Mouse (Mus musculus): ENCODE data around the gene Nell2.

Gene Nell2

GRCm38 (mm10) chr15:95428003-95428663 lies 100.2 kb downstream of the Nell2 start:
- Histone ChIP-seq H3K27me3 (ENCODE audit: control insufficient read depth, insufficient read depth, low read length, poor library complexity, severe bottlenecking) (no peaks in the 10 kb centered on the region), H3K36me3 (ENCODE audit: control insufficient read depth, insufficient read depth, low read length, poor library complexity, severe bottlenecking) (no peaks in the 10 kb centered on the region)
- DNase-seq (ENCODE audit: low read depth, low spot score): no peak

- H3K27me3 ChIP-seq (ENCODE audit: control insufficient read depth, insufficient read depth, low read length, poor library complexity, severe bottlenecking): no peaks in the 10 kb centered on the region
- DNase-seq (ENCODE audit: low read depth, low spot score): no peak
- H3K36me3 ChIP-seq (ENCODE audit: control insufficient read depth, insufficient read depth, low read length, poor library complexity, severe bottlenecking): no peaks in the 10 kb centered on the region
Observed at GRCm38 (mm10) chr15:95425085-95425484, 103.3 kb downstream of the Nell2 start.

GRCm38 (mm10) chr15:95422226-95422950 lies 106.0 kb downstream of the Nell2 start:
- no peak for DNase-seq (ENCODE audit: low read depth, low spot score)
- no peaks in the 10 kb centered on the region for H3K27me3 ChIP-seq (ENCODE audit: control insufficient read depth, insufficient read depth, low read length, poor library complexity, severe bottlenecking)
- H3K36me3 ChIP-seq (ENCODE audit: control insufficient read depth, insufficient read depth, low read length, poor library complexity, severe bottlenecking): no peaks in the 10 kb centered on the region

GRCm38 (mm10) chr15:95418641-95419040 lies 109.7 kb downstream of the Nell2 start:
- no peaks in the 10 kb centered on the region for H3K36me3 ChIP-seq (ENCODE audit: control insufficient read depth, insufficient read depth, low read length, poor library complexity, severe bottlenecking)
- no peak for DNase-seq (ENCODE audit: low read depth, low spot score)
- no peaks in the 10 kb centered on the region for H3K27me3 ChIP-seq (ENCODE audit: control insufficient read depth, insufficient read depth, low read length, poor library complexity, severe bottlenecking)

GRCm38 (mm10) chr15:95411949-95412741 lies 116.2 kb downstream of the Nell2 start:
- DNase-seq (ENCODE audit: low read depth, low spot score): no peak
- Histone ChIP-seq H3K27me3 (ENCODE audit: control insufficient read depth, insufficient read depth, low read length, poor library complexity, severe bottlenecking) (no peaks in the 10 kb centered on the region), H3K36me3 (ENCODE audit: control insufficient read depth, insufficient read depth, low read length, poor library complexity, severe bottlenecking) (no peaks in the 10 kb centered on the region)

GRCm38 (mm10) chr15:95410213-95410843 lies 118.0 kb downstream of the Nell2 start:
- Histone ChIP-seq H3K36me3 (ENCODE audit: control insufficient read depth, insufficient read depth, low read length, poor library complexity, severe bottlenecking) (no peaks in the 10 kb centered on the region), H3K27me3 (ENCODE audit: control insufficient read depth, insufficient read depth, low read length, poor library complexity, severe bottlenecking) (no peaks in the 10 kb centered on the region)
- no peak for DNase-seq (ENCODE audit: low read depth, low spot score)

- H3K27me3 ChIP-seq (ENCODE audit: control insufficient read depth, insufficient read depth, low read length, poor library complexity, severe bottlenecking): no peaks in the 10 kb centered on the region
- no peak for DNase-seq (ENCODE audit: low read depth, low spot score)
Observed at GRCm38 (mm10) chr15:95390347-95390746, 138.0 kb downstream of the Nell2 start.

GRCm38 (mm10) chr15:95388950-95389349 lies 139.4 kb downstream of the Nell2 start:
- Histone ChIP-seq H3K27me3 (ENCODE audit: control insufficient read depth, insufficient read depth, low read length, poor library complexity, severe bottlenecking) (no peaks in the 10 kb centered on the region), H3K36me3 (ENCODE audit: control insufficient read depth, insufficient read depth, low read length, poor library complexity, severe bottlenecking) (no peaks in the 10 kb centered on the region)
- no peak for DNase-seq (ENCODE audit: low read depth, low spot score)

More at GRCm38 (mm10) chr15:95390347-95390746, 138.0 kb downstream of the Nell2 start:
- H3K36me3 ChIP-seq (ENCODE audit: control insufficient read depth, insufficient read depth, low read length, poor library complexity, severe bottlenecking): no peaks in the 10 kb centered on the region

- Histone ChIP-seq H3K27me3 (ENCODE audit: control insufficient read depth, insufficient read depth, low read length, poor library complexity, severe bottlenecking) (no peaks in the 10 kb centered on the region), H3K36me3 (ENCODE audit: control insufficient read depth, insufficient read depth, low read length, poor library complexity, severe bottlenecking) (no peaks in the 10 kb centered on the region)
- no peak for DNase-seq (ENCODE audit: low read depth, low spot score)
Observed at GRCm38 (mm10) chr15:95380859-95381258, 147.5 kb downstream of the Nell2 start.

- Histone ChIP-seq H3K36me3 (ENCODE audit: control insufficient read depth, insufficient read depth, low read length, poor library complexity, severe bottlenecking) (no peaks in the 10 kb centered on the region), H3K27me3 (ENCODE audit: control insufficient read depth, insufficient read depth, low read length, poor library complexity, severe bottlenecking) (no peaks in the 10 kb centered on the region)
- DNase-seq (ENCODE audit: low read depth, low spot score): no peak
Observed at GRCm38 (mm10) chr15:95370720-95371395, 157.5 kb downstream of the Nell2 start.

- Histone ChIP-seq H3K27me3 (ENCODE audit: control insufficient read depth, insufficient read depth, low read length, poor library complexity, severe bottlenecking) (no peaks in the 10 kb centered on the region), H3K36me3 (ENCODE audit: control insufficient read depth, insufficient read depth, low read length, poor library complexity, severe bottlenecking) (no peaks in the 10 kb centered on the region)
- DNase-seq (ENCODE audit: low read depth, low spot score): no peak
Observed at GRCm38 (mm10) chr15:95368185-95368584, 160.2 kb downstream of the Nell2 start.

- no peaks in the 10 kb centered on the region for H3K27me3 ChIP-seq (ENCODE audit: control insufficient read depth, insufficient read depth, low read length, poor library complexity, severe bottlenecking)
- no peaks in the 10 kb centered on the region for H3K36me3 ChIP-seq (ENCODE audit: control insufficient read depth, insufficient read depth, low read length, poor library complexity, severe bottlenecking)
- no peak for DNase-seq (ENCODE audit: low read depth, low spot score)
Observed at GRCm38 (mm10) chr15:95366506-95366905, 161.9 kb downstream of the Nell2 start.

GRCm38 (mm10) chr15:95354806-95355205 lies 173.6 kb downstream of the Nell2 start:
- DNase-seq (ENCODE audit: low read depth, low spot score): no peak
- Histone ChIP-seq H3K36me3 (ENCODE audit: control insufficient read depth, insufficient read depth, low read length, poor library complexity, severe bottlenecking) (no peaks in the 10 kb centered on the region), H3K27me3 (ENCODE audit: control insufficient read depth, insufficient read depth, low read length, poor library complexity, severe bottlenecking) (no peaks in the 10 kb centered on the region)

All from splenic B cell, adult 2 months (primary cell).